Mouse (Mus musculus) neural tube, embryonic 11.5 days (tissue): ENCODE measurements around the gene Dusp1. TPM values are rescaled to one million over a fixed set of nuclear protein-coding genes. Genes with fewer than 3 reads are reported as not detected.

Experiments used
- ATAC-seq: fragments of 200-750 bp; cut with Nextera tagmentation; 2 replicates; pipeline ENCODE4 v1.8.0; 2017; ENCODE audit warnings: moderate number of reproducible peaks, mild to moderate bottlenecking, moderate TSS enrichment, moderate library complexity; ENCODE audit not compliant: insufficient read depth, low FRiP score, low TSS enrichment
- DNase-seq: peaks from one replicate; pipeline ENCODE4 v3.0.0-alpha.2; 2015; ENCODE audit warnings: low spot score
- H3K27ac ChIP-seq: fragments of 300-500 bp; sonication (generic); 2 replicates; pipeline ENCODE4 v1.5.1; 2014; ENCODE audit warnings: low read depth, mild to moderate bottlenecking, low read length
- H3K27me3 ChIP-seq: fragments of 300-500 bp; sonication (generic); 2 replicates; pipeline ENCODE4 v1.6.1; 2014; ENCODE audit warnings: mild to moderate bottlenecking, low read length, mixed read lengths; ENCODE audit not compliant: control insufficient read depth, insufficient read depth
- H3K36me3 ChIP-seq: fragments of 300-500 bp; sonication (generic); 2 replicates; pipeline ENCODE4 v1.6.1; 2014; ENCODE audit warnings: mild to moderate bottlenecking, low read length, moderate library complexity, mixed read lengths; ENCODE audit not compliant: control insufficient read depth, insufficient read depth
- H3K4me1 ChIP-seq: fragments of 300-500 bp; sonication (generic); 2 replicates; pipeline ENCODE4 v1.6.1; 2014; ENCODE audit warnings: low read length, mixed read lengths; ENCODE audit not compliant: control insufficient read depth, insufficient read depth
- H3K4me2 ChIP-seq: fragments of 300-500 bp; sonication (generic); 2 replicates; pipeline ENCODE4 v1.6.1; 2014; ENCODE audit warnings: low read depth, mild to moderate bottlenecking, moderate library complexity
- H3K4me3 ChIP-seq: fragments of 300-500 bp; sonication (generic); 2 replicates; pipeline ENCODE4 v1.5.1; 2014; ENCODE audit warnings: low read depth, low read length
- H3K9ac ChIP-seq: fragments of 300-500 bp; sonication (generic); 2 replicates; pipeline ENCODE4 v1.6.1; 2014; ENCODE audit warnings: mild to moderate bottlenecking, low read length
- H3K9me3 ChIP-seq: fragments of 300-500 bp; sonication (generic); 2 replicates; pipeline ENCODE4 v1.6.1; 2016; ENCODE audit warnings: low read length; ENCODE audit not compliant: control insufficient read depth
- WGBS: fragments of 180-500 bp; shearing (Covaris S2); extraction: QIAGEN DNeasy Blood & Tissue Kit; methylation state at CpG from one replicate; pipeline ENCODE4 v1.1.7; 2014; 5-methylcytosine and 5-hydroxymethylcytosine counted together
- polyA plus RNA-seq: library from polyadenylated mRNA; unstranded; fragments of >200 nt; fragmentation: Nextera tagmentation; extraction: Ambion mirVana; gene quantifications from 2 replicates; pipeline ENCODE4 v1.2.1, GENCODE M21; 2014

Dusp1 gene
- polyA plus RNA-seq, 1 experiment from 2014 or later: 34.0 TPM

DNA sequence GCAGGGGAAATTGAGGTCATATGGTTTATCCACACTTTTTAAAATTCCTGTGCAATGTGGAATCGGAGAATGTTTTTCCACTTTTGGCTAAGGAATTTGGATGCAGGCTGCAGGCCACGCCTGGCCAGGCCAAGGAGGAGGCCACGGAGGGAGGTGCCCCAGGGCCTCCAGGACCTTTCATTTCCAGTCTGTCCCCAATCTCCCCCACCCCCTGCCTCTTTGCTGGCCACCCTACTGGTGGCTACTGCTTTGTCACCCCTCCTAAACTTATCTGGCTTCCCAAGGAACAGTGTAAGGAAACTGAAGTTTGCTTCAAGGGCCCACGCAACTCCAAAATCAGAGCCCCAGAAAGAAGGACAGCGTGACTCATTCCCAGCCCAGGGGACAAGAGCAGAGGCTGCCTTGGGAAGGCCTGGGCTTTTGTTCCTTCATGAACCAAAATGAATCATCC is 32.1 kb downstream of the Dusp1 start:
- DNase-seq (no peak), ATAC-seq (no peak)
- Histone ChIP-seq H3K9ac (no peak overlapping the region), H3K4me1 (no peaks in the 10 kb centered on the region), H3K9me3 (no peaks in the 10 kb centered on the region), H3K27me3 (no peaks in the 10 kb centered on the region), H3K27ac (no peak overlapping the region), H3K36me3 (no peaks in the 10 kb centered on the region), H3K4me2 (no peak overlapping the region), H3K4me3 (no peak overlapping the region)
- WGBS: 85% methylated on average over 5 of the region's 5 CpGs

DNA sequence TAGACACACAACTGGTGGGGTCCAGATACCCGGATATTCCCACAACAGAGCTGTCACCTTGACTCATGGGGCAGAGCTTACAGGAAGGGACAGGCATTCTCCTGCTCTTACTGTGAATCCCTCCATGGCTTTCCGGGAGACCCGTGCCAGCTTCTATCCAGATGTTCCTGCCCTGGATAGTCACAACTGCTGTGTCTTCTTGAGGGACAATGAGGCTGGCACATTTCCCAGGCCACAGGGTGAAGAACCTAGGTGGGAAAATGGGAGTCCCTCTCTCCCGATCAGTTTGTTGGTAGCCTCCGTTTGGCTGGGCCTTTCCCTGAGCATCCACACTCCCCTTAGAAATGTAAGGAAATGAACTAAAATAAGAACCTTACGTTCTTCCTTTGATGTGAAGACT is 33.2 kb downstream of the Dusp1 start:
- no peak overlapping the region for H3K9ac ChIP-seq
- no peaks in the 10 kb centered on the region for H3K36me3 ChIP-seq
- H3K4me1 ChIP-seq: no peaks in the 10 kb centered on the region
- ATAC-seq (no peak), DNase-seq (no peak)
- no peak overlapping the region for H3K27ac ChIP-seq
- H3K4me3 ChIP-seq: no peak overlapping the region
- WGBS: 87% methylated on average over 6 of the region's 6 CpGs
- H3K4me2 ChIP-seq: no peak overlapping the region
- no peaks in the 10 kb centered on the region for H3K9me3 ChIP-seq
- no peaks in the 10 kb centered on the region for H3K27me3 ChIP-seq

DNA sequence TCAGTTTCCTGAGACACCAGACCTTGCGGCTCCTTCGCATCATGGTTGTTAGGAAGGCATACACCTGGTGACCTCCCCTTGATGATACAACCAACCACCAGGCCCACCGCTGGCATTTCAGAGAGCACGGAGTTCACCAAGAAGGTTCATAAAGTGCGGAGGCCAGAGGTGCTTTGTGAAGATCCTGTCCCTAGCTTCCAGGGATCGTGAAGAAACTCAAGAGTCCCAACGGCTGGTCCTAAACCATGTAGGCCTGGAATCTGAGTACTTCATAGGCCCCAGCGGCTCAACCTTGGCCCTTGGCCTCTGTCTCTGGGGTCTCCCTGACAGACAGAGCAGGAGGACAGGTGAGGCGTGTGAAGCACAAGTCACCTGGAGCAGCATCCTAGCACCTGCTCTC is 34.6 kb downstream of the Dusp1 start:
- H3K4me2 ChIP-seq: no peak overlapping the region
- no peaks in the 10 kb centered on the region for H3K9me3 ChIP-seq
- WGBS: 93% methylated on average over 9 of the region's 9 CpGs
- no peaks in the 10 kb centered on the region for H3K27me3 ChIP-seq
- H3K4me1 ChIP-seq: no peaks in the 10 kb centered on the region
- no peak overlapping the region for H3K27ac ChIP-seq
- no peak overlapping the region for H3K9ac ChIP-seq
- H3K4me3 ChIP-seq: no peak overlapping the region
- no peak for ATAC-seq
- H3K36me3 ChIP-seq: no peaks in the 10 kb centered on the region
- DNase-seq: no peak

DNA sequence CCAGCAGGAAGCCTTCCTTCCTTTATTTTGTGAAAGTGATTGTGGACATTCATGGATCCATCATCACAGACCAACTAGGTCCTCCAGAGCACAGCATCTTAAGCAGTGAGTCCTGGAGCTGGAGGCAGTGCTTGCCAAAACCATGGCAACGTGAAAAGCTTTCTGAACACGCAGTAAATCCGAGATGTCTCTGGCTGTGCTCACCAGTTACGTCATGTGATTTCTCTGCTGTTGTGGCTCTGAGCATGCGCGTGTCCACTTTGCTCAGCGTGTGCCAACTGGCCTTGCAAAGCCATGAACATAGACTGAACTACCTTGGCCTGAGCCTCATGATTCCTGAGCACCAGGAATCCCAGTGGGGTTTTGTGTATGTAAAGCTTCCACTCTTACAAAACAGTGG is 36.6 kb downstream of the Dusp1 start:
- ATAC-seq: no peak

DNA sequence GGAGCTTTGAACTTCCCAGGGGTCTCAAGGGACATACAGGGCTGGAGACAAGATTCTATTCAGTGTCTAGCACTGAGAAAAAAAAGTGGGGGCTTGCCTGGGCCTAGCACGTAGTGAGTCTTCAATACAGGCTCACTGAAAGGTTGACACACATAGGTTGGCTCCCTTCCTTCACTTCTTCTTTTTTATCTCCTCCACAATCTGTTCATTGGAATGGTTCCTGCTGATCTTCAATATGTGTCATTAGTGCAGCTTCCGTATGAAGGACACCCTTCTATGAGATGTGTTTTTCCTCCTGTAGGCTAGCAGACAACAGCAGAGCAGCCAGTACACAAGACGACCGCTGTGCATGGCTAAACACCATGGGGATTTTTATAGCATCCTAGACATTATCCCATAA is 37.1 kb downstream of the Dusp1 start:
- no peaks in the 10 kb centered on the region for H3K27me3 ChIP-seq
- H3K9me3 ChIP-seq: no peaks in the 10 kb centered on the region
- H3K4me3 ChIP-seq: no peak overlapping the region
- no peak overlapping the region for H3K4me2 ChIP-seq
- no peak for DNase-seq
- no peaks in the 10 kb centered on the region for H3K36me3 ChIP-seq
- H3K9ac ChIP-seq: no peak overlapping the region
- 87% methylated on average over 4 of the region's 4 CpGs for WGBS
- no peaks in the 10 kb centered on the region for H3K4me1 ChIP-seq
- H3K27ac ChIP-seq: no peak overlapping the region
- ATAC-seq: no peak

More for the DNA sequence above, 36.6 kb downstream of the Dusp1 start:
- Histone ChIP-seq H3K27me3 (no peaks in the 10 kb centered on the region), H3K36me3 (no peaks in the 10 kb centered on the region), H3K4me1 (no peaks in the 10 kb centered on the region), H3K4me3 (no peak overlapping the region), H3K9me3 (no peaks in the 10 kb centered on the region), H3K4me2 (no peak overlapping the region), H3K27ac (no peak overlapping the region), H3K9ac (no peak overlapping the region)
- WGBS: 82% methylated on average over 7 of the region's 7 CpGs
- DNase-seq: no peak

DNA sequence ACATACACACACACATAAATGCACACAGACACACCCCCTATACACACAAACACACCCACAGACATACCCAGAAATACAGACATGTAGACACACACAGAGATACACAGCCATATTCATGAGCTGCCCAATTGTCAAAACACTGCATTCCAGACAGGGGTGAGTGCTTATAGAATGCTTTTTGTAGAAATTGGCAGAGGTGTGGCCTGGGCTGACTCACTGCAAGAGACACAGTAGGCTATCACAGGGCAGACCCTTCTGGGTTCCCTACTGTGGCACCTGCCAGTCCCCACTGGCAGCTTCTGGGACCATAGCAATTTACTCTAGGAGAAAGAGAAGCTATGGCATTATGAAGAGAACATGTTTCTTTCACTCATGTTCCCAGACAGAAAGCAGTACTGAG is 37.6 kb downstream of the Dusp1 start:
- ATAC-seq (no peak), DNase-seq (no peak)
- no peak overlapping the region for H3K27ac ChIP-seq

DNA sequence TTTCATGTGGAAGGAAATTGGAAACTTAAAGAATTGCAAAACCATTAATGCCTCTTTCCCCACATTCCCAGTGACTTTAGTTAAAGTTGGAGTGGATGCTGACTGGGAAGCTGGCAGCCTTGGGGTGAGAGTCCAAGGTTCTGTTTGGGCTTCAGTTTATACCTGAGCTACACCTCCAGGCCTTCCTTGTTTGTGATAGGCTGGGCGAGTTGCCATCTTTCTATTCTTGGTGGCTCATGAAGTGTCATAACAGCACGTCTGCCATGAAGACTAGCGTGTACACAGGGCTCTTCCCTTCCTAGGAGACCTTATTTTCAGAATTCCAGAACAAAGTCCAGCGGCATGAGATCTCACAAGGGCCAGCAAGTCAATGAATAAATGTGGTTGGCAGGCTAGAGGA is 39.2 kb downstream of the Dusp1 start:
- DNase-seq (no peak), ATAC-seq (no peak)
- H3K27ac ChIP-seq: no peak overlapping the region
- no peaks in the 10 kb centered on the region for H3K9me3 ChIP-seq
- no peak overlapping the region for H3K9ac ChIP-seq
- no peak overlapping the region for H3K4me2 ChIP-seq
- H3K4me3 ChIP-seq: no peak overlapping the region
- H3K4me1 ChIP-seq: no peaks in the 10 kb centered on the region
- H3K36me3 ChIP-seq: no peaks in the 10 kb centered on the region
- H3K27me3 ChIP-seq: no peaks in the 10 kb centered on the region
- WGBS: 82% methylated on average over 4 of the region's 4 CpGs

More for the DNA sequence above, 37.6 kb downstream of the Dusp1 start:
- Histone ChIP-seq H3K9ac (no peak overlapping the region), H3K4me3 (no peak overlapping the region), H3K27me3 (no peaks in the 10 kb centered on the region), H3K36me3 (no peaks in the 10 kb centered on the region), H3K4me2 (no peak overlapping the region), H3K9me3 (no peaks in the 10 kb centered on the region), H3K4me1 (no peaks in the 10 kb centered on the region)

DNA sequence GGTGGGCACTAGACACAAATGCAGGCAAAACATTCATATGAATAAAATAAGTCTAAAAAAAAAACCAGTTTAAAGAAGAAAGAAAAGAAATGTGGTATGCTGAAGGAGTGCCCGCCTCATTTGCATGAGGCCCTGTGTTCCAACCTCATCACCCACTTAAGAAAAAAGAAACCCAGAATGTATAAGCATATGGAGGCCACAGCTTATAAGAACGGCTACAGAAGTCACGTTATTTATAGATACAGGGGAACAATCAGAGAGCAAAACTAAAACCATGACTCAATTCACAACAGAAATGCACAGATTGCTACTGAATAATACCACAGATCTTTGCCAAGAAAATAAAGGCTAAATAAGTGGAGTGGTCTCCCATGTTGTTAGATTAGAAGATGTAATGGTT is 43.6 kb downstream of the Dusp1 start:
- no peaks in the 10 kb centered on the region for H3K36me3 ChIP-seq
- no peak overlapping the region for H3K27ac ChIP-seq
- DNase-seq: no peak
- H3K27me3 ChIP-seq: no peaks in the 10 kb centered on the region
- no peaks in the 10 kb centered on the region for H3K9me3 ChIP-seq
- H3K4me2 ChIP-seq: no peak overlapping the region
- H3K4me3 ChIP-seq: no peak overlapping the region
- WGBS: 88% methylated on average over 3 of the region's 3 CpGs
- ATAC-seq: no peak
- H3K4me1 ChIP-seq: no peaks in the 10 kb centered on the region
- H3K9ac ChIP-seq: no peak overlapping the region

DNA sequence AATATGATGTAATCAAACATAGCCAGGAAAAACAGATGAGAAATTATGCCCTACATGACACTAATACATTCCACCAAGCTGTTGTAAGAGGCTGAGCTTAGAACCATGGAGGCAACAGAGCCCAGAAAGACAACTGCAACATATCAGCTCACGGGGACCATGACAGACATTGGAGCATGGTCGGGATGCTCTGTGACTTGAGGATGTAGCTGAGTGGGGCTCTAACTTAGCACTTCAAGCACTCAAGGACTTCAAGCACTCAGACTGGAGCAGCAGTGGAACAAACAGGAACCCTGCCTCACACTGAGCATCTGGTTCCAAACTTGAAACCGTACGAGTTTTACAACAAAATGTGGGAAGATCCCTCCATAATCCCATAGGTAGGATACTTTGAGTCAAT is 46.3 kb downstream of the Dusp1 start:
- DNase-seq (no peak), ATAC-seq (no peak)
- no peaks in the 10 kb centered on the region for H3K4me1 ChIP-seq
- no peak overlapping the region for H3K4me3 ChIP-seq
- H3K36me3 ChIP-seq: no peaks in the 10 kb centered on the region
- H3K4me2 ChIP-seq: no peak overlapping the region
- no peaks in the 10 kb centered on the region for H3K27me3 ChIP-seq
- no peak overlapping the region for H3K9ac ChIP-seq
- WGBS: 87% methylated on average over 4 of the region's 4 CpGs
- no peak overlapping the region for H3K27ac ChIP-seq
- no peaks in the 10 kb centered on the region for H3K9me3 ChIP-seq
